Mouse (Mus musculus): ENCODE data around the gene Golgb1. TPM values are rescaled to one million over a fixed set of nuclear protein-coding genes. Genes with fewer than 3 reads are reported as not detected.

The Golgb1 gene
- polyA plus RNA-seq, 1 experiment from 2014 or later, result 86.6 TPM

GRCm38 (mm10) chr16:36955106-36955505, 80.2 kb downstream of the Golgb1 start:
- 74% methylated on average over 11 of the region's 11 CpGs for WGBS
- Histone ChIP-seq H3K27ac (replicated peaks; ENCODE audit: low read depth, low read length) (no peak overlapping the region), H3K4me2 (ENCODE audit: low read depth, severe bottlenecking) (no peak overlapping the region), H3K27me3 (ENCODE audit: control insufficient read depth, insufficient read depth, low read length) (no peaks in the 10 kb centered on the region), H3K9me3 (ENCODE audit: control insufficient read depth, low read length) (no peaks in the 10 kb centered on the region), H3K9ac (ENCODE audit: low read length) (no peak overlapping the region), H3K36me3 (ENCODE audit: control insufficient read depth, insufficient read depth, low read length) (no peaks in the 10 kb centered on the region), H3K4me3 (ENCODE audit: low read depth, low read length) (no peak overlapping the region), H3K4me1 (ENCODE audit: control insufficient read depth, insufficient read depth, low read length) (no peaks in the 10 kb centered on the region)
- ATAC-seq (ENCODE audit: insufficient number of reproducible peaks, low FRiP score, low TSS enrichment, low read depth) (no peak), DNase-seq (ENCODE audit: low spot score) (no peak)

DNA sequence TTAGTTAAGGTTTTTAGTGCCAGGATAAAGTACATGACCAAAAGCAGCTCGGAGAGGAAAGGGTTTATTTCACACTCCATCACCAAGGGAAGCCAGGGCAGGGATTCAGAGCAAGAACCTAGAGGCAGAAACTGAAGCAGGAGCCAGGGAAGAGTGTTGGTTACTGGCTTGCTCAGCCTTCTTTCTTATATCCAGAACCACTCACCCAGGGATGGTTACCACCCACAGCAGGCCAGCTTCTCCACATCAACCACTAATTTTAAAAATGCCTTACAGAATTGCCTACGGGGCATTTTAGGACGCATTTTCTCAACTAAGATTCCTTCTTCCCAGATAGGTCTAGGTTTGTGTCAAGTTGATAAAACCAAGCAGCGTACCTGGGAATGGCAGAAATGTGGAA, 88.5 kb downstream of the Golgb1 start:
- WGBS, result 84% methylated on average over 4 of the region's 4 CpGs

GRCm38 (mm10) chr16:36979127-36979526, 104.2 kb downstream of the Golgb1 start:
- WGBS, result 93% methylated on average over 2 of the region's 2 CpGs
- Histone ChIP-seq H3K27me3 (ENCODE audit: control insufficient read depth, insufficient read depth, low read length) (no peaks in the 10 kb centered on the region), H3K27ac (replicated peaks; ENCODE audit: low read depth, low read length) (no peak overlapping the region), H3K9ac (ENCODE audit: low read length) (no peak overlapping the region), H3K4me2 (ENCODE audit: low read depth, severe bottlenecking) (no peak overlapping the region), H3K4me3 (ENCODE audit: low read depth, low read length) (no peak overlapping the region), H3K9me3 (ENCODE audit: control insufficient read depth, low read length) (no peaks in the 10 kb centered on the region), H3K4me1 (ENCODE audit: control insufficient read depth, insufficient read depth, low read length) (no peaks in the 10 kb centered on the region), H3K36me3 (ENCODE audit: control insufficient read depth, insufficient read depth, low read length) (no peaks in the 10 kb centered on the region)
- ATAC-seq (ENCODE audit: insufficient number of reproducible peaks, low FRiP score, low TSS enrichment, low read depth), result no peak
- DNase-seq (ENCODE audit: low spot score), result no peak

More for the DNA sequence above, 88.5 kb downstream of the Golgb1 start:
- no peak overlapping the region for H3K27ac ChIP-seq (replicated peaks; ENCODE audit: low read depth, low read length)
- H3K36me3 ChIP-seq (ENCODE audit: control insufficient read depth, insufficient read depth, low read length), result no peaks in the 10 kb centered on the region
- no peaks in the 10 kb centered on the region for H3K27me3 ChIP-seq (ENCODE audit: control insufficient read depth, insufficient read depth, low read length)
- no peak overlapping the region for H3K9ac ChIP-seq (ENCODE audit: low read length)
- DNase-seq (ENCODE audit: low spot score) (no peak), ATAC-seq (ENCODE audit: insufficient number of reproducible peaks, low FRiP score, low TSS enrichment, low read depth) (no peak)
- H3K4me2 ChIP-seq (ENCODE audit: low read depth, severe bottlenecking), result no peak overlapping the region
- H3K4me3 ChIP-seq (ENCODE audit: low read depth, low read length), result no peak overlapping the region
- H3K9me3 ChIP-seq (ENCODE audit: control insufficient read depth, low read length), result no peaks in the 10 kb centered on the region
- H3K4me1 ChIP-seq (ENCODE audit: control insufficient read depth, insufficient read depth, low read length), result no peaks in the 10 kb centered on the region

Other genes starting within 250 kb of the Golgb1 start
- gene Cd86, start 209.1 kb upstream of the Golgb1 start, polyA plus RNA-seq (2014; fragmentation: Nextera tagmentation; extraction: Ambion mirVana), result 0.60 and 0.80 TPM in 2 replicates
- 0.21 and 0.47 TPM in 2 replicates for gene Ildr1, start 181.2 kb upstream of the Golgb1 start, polyA plus RNA-seq (2014; fragmentation: Nextera tagmentation; extraction: Ambion mirVana)
- 2.1 and 3.6 TPM in 2 replicates for gene Slc15a2, start 90.2 kb upstream of the Golgb1 start, polyA plus RNA-seq (2014; fragmentation: Nextera tagmentation; extraction: Ambion mirVana)
- 81.3 and 85.8 TPM in 2 replicates for gene Iqcb1, start 46.8 kb upstream of the Golgb1 start, polyA plus RNA-seq (2014; fragmentation: Nextera tagmentation; extraction: Ambion mirVana)
- 1.8 and 2.4 TPM in 2 replicates for gene Eaf2, start 137 bp upstream of the Golgb1 start, polyA plus RNA-seq (2014; fragmentation: Nextera tagmentation; extraction: Ambion mirVana)
- gene Hcls1, start 59.8 kb downstream of the Golgb1 start, polyA plus RNA-seq (2014; fragmentation: Nextera tagmentation; extraction: Ambion mirVana), result 1.0 and 1.2 TPM in 2 replicates
- 0.05 and 0.92 TPM in 2 replicates for gene Fbxo40, start 115.3 kb downstream of the Golgb1 start, polyA plus RNA-seq (2014; fragmentation: Nextera tagmentation; extraction: Ambion mirVana)
- 12.8 and 13.7 TPM in 2 replicates for gene Polq, start 136.6 kb downstream of the Golgb1 start, polyA plus RNA-seq (2014; fragmentation: Nextera tagmentation; extraction: Ambion mirVana)